Mouse (Mus musculus) right cerebral cortex, adult 18-20 months (tissue): ENCODE measurements at regions not wholly inside any gene's neighbourhood (a gene's known extent, or its start where the extent isn't known, plus 50 kb on each side); places are given as distances from the start of the nearest gene placed in this dataset.

Source experiments
- DNase-seq: peaks from one replicate; pipeline ENCODE4 v3.0.0; 2022; ENCODE audit warnings: mixed read lengths

- no peak for DNase-seq
These were observed 1008.2 kb downstream of the Sis start for GRCm38 (mm10) chr3:71959441-71959840.

GRCm38 (mm10) chr3:71919865-71920264, 1047.8 kb downstream of the Sis start:
- no peak for DNase-seq

GRCm38 (mm10) chr3:71913783-71914182, 1053.9 kb downstream of the Sis start:
- DNase-seq: no peak

- no peak for DNase-seq
These were observed 1058.4 kb downstream of the Sis start for GRCm38 (mm10) chr3:71909242-71909641.

GRCm38 (mm10) chr3:71864670-71865069, 1103.0 kb downstream of the Sis start:
- no peak for DNase-seq

GRCm38 (mm10) chr3:71836111-71836510, 1131.6 kb downstream of the Sis start:
- DNase-seq: peak; percentile 1
